Mouse (Mus musculus) heart, embryonic 14.5 days (tissue): Measurements from ENCODE around the gene Cdpf1. TPM values are rescaled to one million over a fixed set of nuclear protein-coding genes. Genes with fewer than 3 reads are reported as not detected.

Experiments used
- ATAC-seq: fragments of 200-750 bp; cut with Nextera tagmentation; 2 replicates; pipeline ENCODE4 v1.8.0; 2017; ENCODE audit warnings: low read depth, moderate TSS enrichment; ENCODE audit not compliant: insufficient number of reproducible peaks, insufficient read depth, low FRiP score
- H3K27ac ChIP-seq, 2 experiments: fragments of 200-500 bp in 1 of 2; fragments of 300-500 bp in 1 of 2; sonication (generic) in 1 of 2; replicated peaks in 1 of 2; 2 replicates each; pipeline ENCODE4 v1.5.1; 2012 to 2014; ENCODE audit warnings: low read depth in 2 of 2, low read length in 2 of 2, control low read depth in 1 of 2, mild to moderate bottlenecking in 1 of 2, mixed read lengths in 1 of 2; ENCODE audit not compliant: control insufficient read depth in 1 of 2, insufficient read depth in 1 of 2
- H3K27me3 ChIP-seq: fragments of 300-500 bp; sonication (generic); 2 replicates; pipeline ENCODE4 v1.6.1; 2014; ENCODE audit warnings: mild to moderate bottlenecking, low read length, control low read depth; ENCODE audit not compliant: control insufficient read depth, insufficient read depth
- H3K36me3 ChIP-seq: fragments of 300-500 bp; sonication (generic); 2 replicates; pipeline ENCODE4 v1.6.1; 2014; ENCODE audit warnings: mild to moderate bottlenecking, control low read depth, low read length, mixed read lengths; ENCODE audit not compliant: control insufficient read depth, insufficient read depth
- H3K4me1 ChIP-seq, 2 experiments: fragments of 200-500 bp in 1 of 2; fragments of 300-500 bp in 1 of 2; sonication (generic) in 1 of 2; 2 replicates each; pipeline ENCODE4 v1.6.1; 2012 to 2014; ENCODE audit warnings: low read length in 2 of 2, control low read depth in 1 of 2, mixed read lengths in 1 of 2; ENCODE audit not compliant: control insufficient read depth in 2 of 2, insufficient read depth in 2 of 2
- H3K4me2 ChIP-seq: fragments of 300-500 bp; sonication (generic); 2 replicates; pipeline ENCODE4 v1.6.1; 2014; ENCODE audit warnings: mild to moderate bottlenecking, low read length
- H3K4me3 ChIP-seq, 2 experiments: fragments of 200-500 bp in 1 of 2; fragments of 300-500 bp in 1 of 2; sonication (generic) in 1 of 2; 2 replicates each; pipeline ENCODE4 v1.5.1; 2012 to 2014; ENCODE audit warnings: low read length in 2 of 2, mild to moderate bottlenecking in 2 of 2, control low read depth in 1 of 2, low read depth in 1 of 2, moderate library complexity in 1 of 2; ENCODE audit not compliant: control insufficient read depth in 1 of 2, insufficient read depth in 1 of 2
- H3K9ac ChIP-seq: fragments of 300-500 bp; sonication (generic); 2 replicates; pipeline ENCODE4 v1.6.1; 2014; ENCODE audit warnings: mild to moderate bottlenecking, low read length
- H3K9me3 ChIP-seq: fragments of 300-500 bp; sonication (generic); 2 replicates; pipeline ENCODE4 v1.6.1; 2016; ENCODE audit warnings: low read length, control low read depth; ENCODE audit not compliant: control insufficient read depth
- WGBS: fragments of 180-500 bp; shearing (Covaris S2); extraction: QIAGEN DNeasy Blood & Tissue Kit; methylation state at CpG from one replicate; pipeline ENCODE4 v1.1.7; 2014; 5-methylcytosine and 5-hydroxymethylcytosine counted together
- polyA plus RNA-seq: library from polyadenylated mRNA; unstranded; fragments of >200 nt; fragmentation: Nextera tagmentation; extraction: Ambion mirVana; gene quantifications from 2 replicates; pipeline ENCODE4 v1.2.1, GENCODE M21; 2014

Cdpf1 gene
- polyA plus RNA-seq, 1 experiment from 2014 or later, result 53.5 TPM

DNA sequence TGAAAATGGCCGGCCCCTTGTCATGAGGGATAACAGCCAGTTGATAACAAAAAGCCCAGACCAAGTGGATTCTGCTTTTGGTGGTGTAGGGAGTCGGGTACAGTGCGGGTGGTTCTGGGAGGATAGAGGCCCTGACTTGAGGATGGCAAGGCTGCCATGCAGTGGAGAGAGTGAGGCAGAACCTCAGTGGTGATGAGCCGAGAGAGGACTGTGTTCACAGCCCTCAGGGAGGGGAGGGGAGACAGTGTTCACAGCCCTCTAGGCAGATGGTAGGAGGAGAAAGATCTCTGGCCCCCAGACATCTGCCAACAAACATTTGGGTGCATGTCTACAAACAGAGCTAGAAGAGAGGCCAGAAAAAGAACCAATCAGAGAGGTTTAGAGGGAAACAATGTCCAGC, 48.7 kb downstream of the Cdpf1 start:
- Histone ChIP-seq H3K36me3 (no peaks in the 10 kb centered on the region), H3K9ac (no peak overlapping the region), H3K9me3 (peaks cover 9% of the 10 kb centered on the region), H3K4me3 (no peak overlapping the region), H3K27ac (no peak overlapping the region), H3K4me2 (no peak overlapping the region), H3K4me1 (no peaks in the 10 kb centered on the region), H3K27me3 (no peaks in the 10 kb centered on the region)
- no peak for ATAC-seq
- WGBS, result 52% methylated on average over 4 of the region's 4 CpGs

DNA sequence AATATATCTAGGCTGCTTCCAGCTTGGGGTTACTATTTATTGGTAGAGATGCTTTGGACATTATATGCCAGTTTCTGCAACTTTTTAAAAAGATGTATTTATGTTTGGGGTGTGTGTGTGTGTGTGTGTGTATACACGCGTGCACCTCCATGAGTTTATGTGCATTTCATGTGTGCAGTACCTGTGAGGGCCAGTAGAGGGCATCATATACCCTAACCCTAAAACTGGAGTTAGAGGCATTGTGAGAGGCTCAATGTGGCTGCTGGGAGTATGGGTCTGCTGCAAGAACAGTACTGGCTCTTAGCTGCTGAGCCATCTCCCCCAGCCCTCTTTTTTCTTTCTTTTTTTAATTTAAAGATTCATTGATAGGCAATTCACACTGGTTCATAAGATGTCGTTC, 53.7 kb downstream of the Cdpf1 start:
- Histone ChIP-seq H3K9ac (no peak overlapping the region), H3K4me3 (no peak overlapping the region), H3K9me3 (peaks cover 10% of the 10 kb centered on the region), H3K27ac (no peak overlapping the region), H3K27me3 (no peaks in the 10 kb centered on the region), H3K4me2 (no peak overlapping the region), H3K36me3 (no peaks in the 10 kb centered on the region), H3K4me1 (peaks cover 10 to 11% of the 10 kb centered on the region in 2 experiments)
- no peak for ATAC-seq
- 89% methylated on average over 3 of the region's 3 CpGs for WGBS

Other genes with a start within 250 kb of the Cdpf1 start
- gene Wnt7b, start 229.2 kb downstream of the Cdpf1 start, polyA plus RNA-seq, result 0.23 and 0.41 TPM in 2 replicates
- gene Ppara, start 76.7 kb downstream of the Cdpf1 start, polyA plus RNA-seq, result 8.8 and 10.6 TPM in 2 replicates
- gene Pkdrej, start 10.0 kb upstream of the Cdpf1 start, polyA plus RNA-seq, result 0.28 and 0.66 TPM in 2 replicates
- gene Ttc38, start 20.6 kb upstream of the Cdpf1 start, polyA plus RNA-seq, result 4.1 and 4.2 TPM in 2 replicates
- 18.9 and 21.8 TPM in 2 replicates for gene Gtse1, start 48.0 kb upstream of the Cdpf1 start, polyA plus RNA-seq
- gene Trmu, start 67.6 kb upstream of the Cdpf1 start, polyA plus RNA-seq, result 24.9 and 26.5 TPM in 2 replicates
- gene Celsr1, start 222.1 kb upstream of the Cdpf1 start, polyA plus RNA-seq, result 2.8 and 3.1 TPM in 2 replicates
- 9.7 and 10.9 TPM in 2 replicates for gene Gramd4, start 246.0 kb upstream of the Cdpf1 start, polyA plus RNA-seq